Mouse (Mus musculus) intestine, embryonic 16.5 days (tissue): ENCODE data around the gene Prrg2. TPM values are rescaled to one million over a fixed set of nuclear protein-coding genes. Genes with fewer than 3 reads are reported as not detected.

Experiments
- ATAC-seq: fragments of 200-750 bp; cut with Nextera tagmentation; 2 replicates; pipeline ENCODE4 v1.8.0; 2017; ENCODE audit warnings: moderate TSS enrichment, moderate library complexity
- H3K27ac ChIP-seq: fragments of 300-500 bp; sonication (generic); 2 replicates; pipeline ENCODE4 v1.5.1; 2014; ENCODE audit warnings: mild to moderate bottlenecking, low read length
- H3K27me3 ChIP-seq: fragments of 300-500 bp; sonication (generic); replicated peaks from 2 replicates; pipeline ENCODE4 v1.6.1; 2014; ENCODE audit warnings: low read length, control low read depth, mixed read lengths; ENCODE audit not compliant: control insufficient read depth, insufficient read depth
- H3K36me3 ChIP-seq: fragments of 300-500 bp; sonication (generic); 2 replicates; pipeline ENCODE4 v1.6.1; 2014; ENCODE audit warnings: low read length, control low read depth; ENCODE audit not compliant: control insufficient read depth, insufficient read depth
- H3K4me1 ChIP-seq: fragments of 300-500 bp; sonication (generic); 2 replicates; pipeline ENCODE4 v1.6.1; 2014; ENCODE audit warnings: low read length, control low read depth, mixed read lengths; ENCODE audit not compliant: control insufficient read depth, insufficient read depth
- H3K4me2 ChIP-seq: fragments of 300-500 bp; sonication (generic); 2 replicates; pipeline ENCODE4 v1.6.1; 2014; ENCODE audit warnings: low read depth, low read length, control low read depth
- H3K4me3 ChIP-seq: fragments of 300-500 bp; sonication (generic); 2 replicates; pipeline ENCODE4 v1.5.1; 2014; ENCODE audit warnings: mild to moderate bottlenecking, low read length
- H3K9ac ChIP-seq: fragments of 300-500 bp; sonication (generic); 2 replicates; pipeline ENCODE4 v1.6.1; 2014; ENCODE audit warnings: low read depth, low read length
- H3K9me3 ChIP-seq: fragments of 300-500 bp; sonication (generic); 2 replicates; pipeline ENCODE4 v1.6.1; 2016; ENCODE audit warnings: low read length, control low read depth; ENCODE audit not compliant: control insufficient read depth
- WGBS: fragments of 180-500 bp; shearing (Covaris S2); extraction: QIAGEN DNeasy Blood & Tissue Kit; methylation state at CpG from one replicate; pipeline ENCODE4 v1.1.7; 2014; 5-methylcytosine and 5-hydroxymethylcytosine counted together
- polyA plus RNA-seq: library from polyadenylated mRNA; unstranded; fragments of >200 nt; fragmentation: Nextera tagmentation; extraction: Ambion mirVana; gene quantifications from 2 replicates; pipeline ENCODE4 v1.2.1, GENCODE M21; 2015

The Prrg2 gene
- polyA plus RNA-seq, 1 experiment from 2014 or later: 38.3 TPM

- Histone ChIP-seq H3K9ac (peak overlapping the region; percentile 79; the same call in 1 of the 2 replicates), H3K36me3 (no peaks in the 10 kb centered on the region), H3K4me3 (peak overlapping the region; percentile 97), H3K4me1 (peaks cover 21% of the 10 kb centered on the region), H3K4me2 (peak overlapping the region; percentile 74), H3K27me3 (no peaks in the 10 kb centered on the region), H3K9me3 (no peaks in the 10 kb centered on the region), H3K27ac (peak overlapping the region; percentile 88)
- 34% methylated on average over 8 of the region's 8 CpGs for WGBS
- no peak for ATAC-seq
Measured at GRCm38 (mm10) chr7:45019031-45019571, 43.4 kb downstream of the Prrg2 start.

- Histone ChIP-seq H3K4me3 (peak within 1 kb of the TSS; percentile 97), H3K27me3 (no peaks in the 10 kb centered on the region), H3K27ac (peak within 1 kb of the TSS; percentile 100), H3K4me2 (peak within 1 kb of the TSS; percentile 77), H3K36me3 (peaks cover 5% of the 10 kb centered on the region; the same call in 1 of the 2 replicates), H3K4me1 (peaks cover 21% of the 10 kb centered on the region), H3K9me3 (no peaks in the 10 kb centered on the region), H3K9ac (peak within 1 kb of the TSS; percentile 79)
- WGBS: under 1% methylated on average over 36 of the region's 36 CpGs
- ATAC-seq: peak; percentile 93
Measured at GRCm38 (mm10) chr7:45017242-45018061, 45.0 kb downstream of the Prrg2 start, which contains the start of gene Rras. TSS of gene Rras (plus strand) at chr7:45017961.

GRCm38 (mm10) chr7:45016761-45017160 lies 45.7 kb downstream of the Prrg2 start:
- Histone ChIP-seq H3K4me3 (peak overlapping the region; percentile 97), H3K4me2 (peak overlapping the region; percentile 77), H3K27me3 (no peaks in the 10 kb centered on the region), H3K27ac (peak overlapping the region; percentile 100), H3K36me3 (peaks cover 12% of the 10 kb centered on the region), H3K9ac (peak overlapping the region; percentile 99), H3K4me1 (peaks cover 21% of the 10 kb centered on the region), H3K9me3 (no peaks in the 10 kb centered on the region)
- ATAC-seq: no peak
- 1% methylated on average over 4 of the region's 4 CpGs for WGBS

- peak within 1 kb of the TSS; percentile 99 for H3K9ac ChIP-seq
- peaks cover 18% of the 10 kb centered on the region for H3K36me3 ChIP-seq
- ATAC-seq: peak; percentile 83
- WGBS: under 1% methylated on average over 69 of the region's 69 CpGs
- H3K4me3 ChIP-seq: peak within 1 kb of the TSS; percentile 97
- H3K9me3 ChIP-seq: no peaks in the 10 kb centered on the region
- H3K27ac ChIP-seq: peak within 1 kb of the TSS; percentile 100
- peaks cover 21% of the 10 kb centered on the region for H3K4me1 ChIP-seq
- no peaks in the 10 kb centered on the region for H3K27me3 ChIP-seq
- H3K4me2 ChIP-seq: peak within 1 kb of the TSS; percentile 80
Measured at GRCm38 (mm10) chr7:45015957-45016612, 46.4 kb downstream of the Prrg2 start, which contains the start of gene Scaf1. TSS of gene Scaf1 (minus strand) at chr7:45016363.

- Histone ChIP-seq H3K4me2 (peak overlapping the region; percentile 80), H3K9ac (peak overlapping the region; percentile 99), H3K27ac (peak overlapping the region; percentile 100), H3K27me3 (no peaks in the 10 kb centered on the region), H3K9me3 (no peaks in the 10 kb centered on the region), H3K4me3 (peak overlapping the region; percentile 97), H3K36me3 (peaks cover 18% of the 10 kb centered on the region), H3K4me1 (peaks cover 21% of the 10 kb centered on the region)
- WGBS: 2% methylated on average over 20 of the region's 20 CpGs
- no peak for ATAC-seq
Measured at GRCm38 (mm10) chr7:45015344-45015956, 47.0 kb downstream of the Prrg2 start.

GRCm38 (mm10) chr7:45014096-45014451 lies 48.4 kb downstream of the Prrg2 start:
- no peak overlapping the region for H3K4me2 ChIP-seq
- no peaks in the 10 kb centered on the region for H3K9me3 ChIP-seq
- WGBS: 95% methylated on average over 3 of the region's 3 CpGs
- no peak for ATAC-seq
- H3K27me3 ChIP-seq: no peaks in the 10 kb centered on the region
- H3K4me1 ChIP-seq: peaks cover 20% of the 10 kb centered on the region
- no peak overlapping the region for H3K27ac ChIP-seq
- H3K4me3 ChIP-seq: no peak overlapping the region
- H3K9ac ChIP-seq: 0 out of 2 replicates have a peak overlapping the region, but pooled peaks have one; percentile 27
- peaks cover 18% of the 10 kb centered on the region for H3K36me3 ChIP-seq

- H3K36me3 ChIP-seq: peaks cover 22% of the 10 kb centered on the region
- H3K27me3 ChIP-seq: no peaks in the 10 kb centered on the region
- ATAC-seq: no peak
- H3K9me3 ChIP-seq: no peaks in the 10 kb centered on the region
- H3K4me2 ChIP-seq: no peak overlapping the region
- H3K4me1 ChIP-seq: peaks cover 15% of the 10 kb centered on the region
- H3K27ac ChIP-seq: no peak overlapping the region
- no peak overlapping the region for H3K4me3 ChIP-seq
- WGBS: 93% methylated on average over 16 of the region's 16 CpGs
- no peak overlapping the region for H3K9ac ChIP-seq
Measured at GRCm38 (mm10) chr7:45013366-45014095, 48.9 kb downstream of the Prrg2 start.

- Histone ChIP-seq H3K9ac (no peak overlapping the region), H3K4me2 (no peak overlapping the region), H3K27ac (no peak overlapping the region), H3K4me1 (peaks cover 14% of the 10 kb centered on the region), H3K36me3 (peaks cover 30% of the 10 kb centered on the region), H3K4me3 (no peak overlapping the region), H3K27me3 (no peaks in the 10 kb centered on the region), H3K9me3 (no peaks in the 10 kb centered on the region)
- 79% methylated on average over 4 of the region's 4 CpGs for WGBS
- ATAC-seq: no peak
Measured at GRCm38 (mm10) chr7:45012824-45013223, 49.7 kb downstream of the Prrg2 start.
